Mouse (Mus musculus) Muller cell, postnatal 12 days (primary cell): ENCODE measurements around the gene Gm49325.

Source experiments
- DNase-seq: peaks from one replicate; pipeline ENCODE4 v3.0.0-alpha.2; 2015; ENCODE audit errors: inconsistent ontology term

Gene Gm49325

DNA sequence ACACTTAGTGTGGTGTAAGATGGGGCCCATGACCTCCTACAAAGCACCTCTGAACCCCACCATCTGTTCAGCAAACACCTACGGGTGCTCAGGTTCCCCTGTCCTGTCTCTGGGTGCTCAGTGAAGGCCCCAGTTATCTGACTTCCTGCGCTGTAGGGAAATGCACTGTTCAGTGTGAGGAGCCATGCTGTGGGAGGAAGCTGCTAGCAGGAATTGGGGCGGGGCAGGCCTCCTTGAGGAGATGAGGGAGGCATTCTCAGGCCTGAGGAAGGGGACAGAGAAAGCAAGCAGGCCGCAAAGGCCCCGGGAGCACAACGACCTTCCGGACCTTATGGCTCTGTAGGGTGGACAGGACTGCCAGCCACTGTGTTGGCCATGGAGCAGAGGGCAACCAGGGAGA is 16.9 kb upstream of the Gm49325 start:
- DNase-seq: no peak

DNA sequence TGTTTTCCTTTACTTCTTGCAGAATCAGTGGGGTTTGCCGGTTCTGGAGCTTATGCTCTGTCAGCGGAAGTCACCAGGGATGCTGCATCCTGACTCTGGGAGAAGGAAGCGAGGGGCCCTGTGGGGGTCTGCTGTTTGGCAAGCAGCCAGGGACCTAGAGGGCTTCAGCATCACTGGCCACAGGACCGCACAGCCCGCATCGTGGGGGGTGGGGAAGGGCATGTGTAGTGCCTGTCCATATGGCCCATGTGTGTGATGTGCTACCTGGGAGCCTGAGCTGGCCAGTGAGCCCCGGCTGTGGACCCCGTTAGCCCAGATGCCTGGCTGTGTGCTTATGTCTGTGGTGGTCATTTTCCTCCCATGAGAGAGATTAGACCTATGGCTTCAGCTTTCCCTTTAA is 16.2 kb upstream of the Gm49325 start:
- DNase-seq: no peak

DNA sequence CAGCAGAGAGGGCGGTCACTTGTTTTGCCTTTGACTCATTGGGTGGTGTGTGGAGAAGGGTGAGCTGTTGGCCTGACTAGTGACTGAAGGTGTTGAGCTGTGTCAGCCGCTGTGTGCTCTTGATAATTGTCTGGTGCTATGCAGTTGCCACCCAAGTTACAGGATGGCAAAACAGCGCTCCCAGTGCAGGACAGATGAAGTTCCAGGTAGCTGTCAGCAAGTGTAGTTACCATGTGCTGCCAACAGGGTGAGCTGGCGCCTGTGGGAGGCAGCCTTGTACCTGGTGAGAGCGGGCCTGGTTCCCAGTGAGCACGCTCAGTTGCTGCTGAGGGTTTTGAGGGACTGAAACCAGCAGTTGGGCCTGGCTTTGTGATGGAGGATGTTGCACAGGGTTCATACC is 15.2 kb upstream of the Gm49325 start:
- peak; percentile 32 for DNase-seq

DNA sequence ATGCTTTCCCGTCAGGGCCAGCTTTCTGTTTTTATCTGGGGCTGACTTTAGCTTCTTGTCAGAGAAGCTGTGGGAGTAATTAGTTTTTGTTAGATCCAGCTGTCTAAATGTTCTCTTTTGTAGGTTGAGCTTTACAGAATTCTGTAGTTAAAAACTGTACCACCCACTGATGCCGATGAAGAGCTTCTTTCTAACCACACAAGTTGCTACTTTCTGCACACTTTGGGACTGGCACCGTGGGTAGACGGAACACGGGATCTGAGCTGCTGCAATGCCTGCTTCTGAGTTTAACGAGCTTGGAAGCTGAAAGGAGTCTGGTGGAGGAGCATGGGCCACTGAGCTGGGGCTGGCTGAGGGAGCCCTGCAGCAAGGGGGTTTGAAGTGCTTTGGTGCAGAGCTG is 14.5 kb upstream of the Gm49325 start:
- DNase-seq: no peak

DNA sequence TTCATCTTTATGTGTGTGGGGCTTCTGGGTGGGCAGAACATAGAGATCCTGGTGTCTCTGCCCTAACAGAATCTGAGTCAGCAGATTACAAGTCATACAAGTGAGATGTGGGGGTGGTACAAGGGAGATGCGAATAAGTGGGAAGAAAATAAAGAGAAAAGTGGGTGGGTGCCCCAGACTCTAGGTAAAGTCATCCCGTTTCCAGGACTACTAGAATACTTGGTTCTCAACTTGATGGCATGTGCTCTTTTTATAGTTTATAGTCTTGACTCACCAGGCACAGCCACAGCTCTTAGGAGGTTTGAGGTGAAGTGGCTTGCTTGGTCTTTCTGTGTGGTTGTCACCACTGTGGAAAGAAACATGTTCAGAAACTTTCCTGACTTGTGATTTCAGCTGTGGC is 9.9 kb upstream of the Gm49325 start:
- DNase-seq: no peak

DNA sequence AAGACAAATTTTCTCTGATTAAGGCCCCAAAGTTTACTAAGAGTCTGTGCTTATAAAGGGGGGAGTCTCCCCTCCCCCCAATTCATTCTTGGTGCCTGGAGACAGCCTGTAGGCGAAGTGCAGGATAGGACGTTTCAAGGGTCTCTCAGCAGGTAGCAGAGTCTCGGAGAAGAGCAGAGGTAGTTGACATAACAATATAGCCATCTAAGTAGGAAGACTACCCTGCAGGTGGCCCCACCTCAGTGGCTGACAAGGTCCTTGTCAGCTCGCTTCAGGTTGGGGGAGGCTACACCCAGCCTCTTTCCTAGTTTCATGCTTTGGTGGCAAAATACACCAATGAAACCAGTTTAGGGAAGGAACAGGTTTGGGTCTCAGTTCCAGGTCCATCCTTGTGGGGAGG is 3.0 kb upstream of the Gm49325 start:
- no peak for DNase-seq

DNA sequence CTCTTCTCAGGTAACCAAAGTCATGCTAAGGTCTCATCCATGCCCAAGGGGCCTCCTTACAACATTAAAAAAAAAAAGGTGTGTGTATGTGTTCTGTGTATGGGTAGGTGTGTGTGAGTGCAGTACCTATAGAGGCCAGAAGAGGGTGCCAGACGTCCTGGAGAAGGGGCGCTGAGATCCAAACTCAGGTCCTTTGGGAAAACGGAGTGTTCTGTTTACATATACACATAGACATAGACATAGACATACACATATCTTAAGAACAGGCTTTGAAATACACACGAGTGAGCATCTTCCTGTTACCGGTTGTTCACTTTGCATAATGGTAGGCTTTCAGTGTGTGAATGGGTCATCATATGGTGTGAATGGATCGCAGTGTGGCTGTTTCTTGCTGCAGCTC is 1.9 kb upstream of the Gm49325 start:
- no peak for DNase-seq

DNA sequence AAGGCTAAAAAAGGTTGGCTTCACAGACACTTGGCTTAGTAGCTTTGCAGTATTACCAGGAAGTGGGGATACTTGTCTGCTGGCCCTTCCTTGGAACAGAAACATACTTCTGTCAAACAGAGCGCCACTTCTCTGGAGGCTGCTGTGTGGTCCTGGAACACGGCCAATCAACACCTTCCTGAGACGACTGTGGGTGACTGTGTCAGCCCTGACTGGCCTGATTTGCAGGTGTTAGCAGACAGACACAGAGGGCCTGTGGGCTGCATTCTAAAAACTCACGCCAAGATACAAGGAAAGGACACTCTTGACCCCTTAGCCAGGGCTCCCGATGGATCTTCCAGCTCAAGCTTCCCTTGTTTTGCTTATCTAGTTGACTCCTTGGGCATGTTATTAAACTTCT is 1.0 kb upstream of the Gm49325 start:
- no peak for DNase-seq

DNA sequence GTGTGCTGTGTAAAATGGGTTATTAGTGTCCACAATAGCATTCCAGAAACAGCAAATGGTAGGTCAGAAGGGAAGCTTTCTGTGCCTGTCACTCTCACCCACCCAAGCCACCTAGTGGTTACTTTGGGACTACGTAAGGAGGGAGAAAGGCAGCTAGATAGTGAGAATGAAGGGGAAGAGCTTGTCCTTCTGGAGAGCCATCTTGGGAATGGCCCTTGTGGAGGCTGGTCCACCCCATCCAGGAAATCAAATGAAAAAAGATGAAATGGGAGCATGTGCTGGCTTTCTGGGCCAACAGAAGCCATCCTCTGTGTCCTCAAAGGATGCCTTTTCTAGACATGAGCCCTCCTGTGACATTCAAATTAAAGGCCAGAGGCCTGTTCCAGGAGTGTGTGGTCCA is 629 bp upstream of the Gm49325 start:
- DNase-seq: peak; percentile 73

DNA sequence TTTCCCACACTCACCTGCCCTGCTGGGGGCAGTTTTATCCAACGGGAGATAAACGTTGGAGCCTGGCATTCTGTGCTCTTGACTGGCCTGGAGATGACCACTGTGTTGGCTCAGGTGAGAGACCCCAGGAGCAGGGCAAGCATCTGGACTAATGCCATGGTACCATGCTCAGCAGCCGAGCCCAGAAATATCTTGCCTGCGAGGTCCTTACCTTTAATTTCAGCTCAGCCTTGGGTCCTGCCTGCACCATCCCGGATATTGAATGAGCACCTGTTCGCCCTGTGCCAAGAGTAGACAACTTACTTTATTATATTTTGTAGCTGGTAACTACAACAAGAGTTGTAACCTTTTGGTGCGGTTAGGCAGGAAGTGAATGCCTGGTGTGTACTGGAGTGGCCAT is 858 bp downstream of the Gm49325 start:
- no peak for DNase-seq

DNA sequence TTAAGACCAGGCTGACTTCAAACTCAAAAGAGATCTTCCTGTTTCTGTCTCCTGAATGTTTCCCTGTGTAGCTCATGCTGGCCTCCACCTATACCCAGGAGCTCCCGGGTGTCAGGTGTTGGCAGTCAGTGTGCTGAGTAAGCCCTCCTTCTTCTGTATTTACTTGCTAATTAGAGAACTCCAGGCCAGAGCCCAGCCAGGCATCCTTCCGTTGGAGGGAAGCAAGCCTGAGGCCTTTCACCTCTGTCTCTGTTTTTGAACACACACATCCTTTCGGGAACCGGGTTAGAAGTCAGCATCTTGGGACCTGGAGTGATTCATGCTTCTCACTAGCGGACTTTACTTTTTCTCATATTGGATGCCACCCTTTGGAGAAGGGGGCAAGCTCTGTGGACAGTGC is 1.4 kb downstream of the Gm49325 start:
- DNase-seq: peak; percentile 9

DNA sequence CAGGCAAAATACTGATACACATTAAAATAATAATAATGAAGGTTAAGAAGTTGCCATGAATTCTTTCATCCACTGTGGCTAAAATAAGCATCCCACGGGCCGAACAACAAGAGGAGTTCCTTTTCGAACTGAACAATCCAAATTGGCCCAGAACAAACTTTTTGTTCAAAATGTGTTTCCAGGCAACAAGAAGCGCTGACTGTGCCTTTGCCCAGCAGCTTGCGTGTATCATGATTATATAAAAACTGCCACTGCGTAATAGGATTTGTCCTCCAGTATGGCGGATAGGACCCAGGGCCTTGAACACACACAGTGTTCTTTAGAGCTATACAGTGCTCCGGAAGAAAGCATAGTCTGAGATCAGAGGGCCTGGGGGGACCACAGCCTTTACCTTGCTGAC is 2.6 kb downstream of the Gm49325 start:
- no peak for DNase-seq

DNA sequence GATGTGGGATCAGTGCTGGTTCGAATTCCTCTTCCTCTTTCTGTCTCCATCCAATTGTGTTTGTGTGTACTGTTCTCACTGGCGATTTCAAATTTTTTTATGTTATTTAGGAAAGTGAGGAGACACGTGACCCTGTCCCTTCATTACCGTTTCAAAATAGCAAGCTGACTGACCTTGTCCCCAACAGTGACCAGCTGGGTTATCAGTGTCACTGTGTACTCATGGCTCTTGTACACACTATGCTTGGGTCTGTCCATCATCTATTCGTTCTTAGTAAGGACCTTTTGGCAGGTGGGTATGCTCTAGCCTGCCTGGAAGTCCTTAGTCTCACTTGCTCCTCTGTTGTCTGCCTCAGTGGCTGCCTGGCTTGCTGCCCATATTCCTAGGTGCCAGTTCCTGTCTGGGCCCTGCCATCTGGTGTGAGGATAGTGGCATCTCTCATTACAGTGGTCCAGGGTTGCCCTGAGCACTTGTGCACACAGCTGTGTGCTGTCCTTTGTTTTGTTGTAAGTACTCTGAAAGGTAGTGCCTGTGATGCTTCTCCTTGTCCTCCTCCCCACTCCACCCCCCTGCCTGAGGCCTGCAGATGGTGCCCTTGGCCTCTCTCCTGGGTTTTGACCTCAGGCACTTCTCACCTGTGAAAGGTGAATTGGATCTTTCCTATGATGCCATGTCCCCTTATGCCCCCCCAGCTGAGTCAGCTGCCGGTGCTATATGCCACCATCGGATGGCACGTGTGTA is 4.4 kb downstream of the Gm49325 start:
- DNase-seq: no peak

DNA sequence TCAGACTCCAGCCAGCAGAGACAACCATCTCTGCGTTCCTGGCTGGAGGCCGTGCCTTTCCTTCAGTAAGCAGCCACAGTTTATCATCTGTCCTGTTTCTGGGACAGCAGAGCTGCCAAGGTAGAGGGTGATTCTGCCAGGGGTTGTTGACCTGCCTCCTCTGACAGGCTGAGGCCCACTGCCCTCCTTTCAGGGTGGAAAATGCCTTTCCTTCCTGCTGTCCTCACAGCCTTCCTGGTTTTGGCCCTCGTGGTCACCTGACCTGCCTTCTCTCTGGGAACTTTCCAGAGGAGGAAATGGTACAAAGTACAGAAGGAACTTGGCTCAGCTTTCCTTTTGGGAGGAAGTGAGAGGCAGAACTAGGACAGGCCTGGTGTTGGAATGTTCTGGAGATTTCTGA is 7.4 kb downstream of the Gm49325 start:
- DNase-seq: peak; percentile 43

DNA sequence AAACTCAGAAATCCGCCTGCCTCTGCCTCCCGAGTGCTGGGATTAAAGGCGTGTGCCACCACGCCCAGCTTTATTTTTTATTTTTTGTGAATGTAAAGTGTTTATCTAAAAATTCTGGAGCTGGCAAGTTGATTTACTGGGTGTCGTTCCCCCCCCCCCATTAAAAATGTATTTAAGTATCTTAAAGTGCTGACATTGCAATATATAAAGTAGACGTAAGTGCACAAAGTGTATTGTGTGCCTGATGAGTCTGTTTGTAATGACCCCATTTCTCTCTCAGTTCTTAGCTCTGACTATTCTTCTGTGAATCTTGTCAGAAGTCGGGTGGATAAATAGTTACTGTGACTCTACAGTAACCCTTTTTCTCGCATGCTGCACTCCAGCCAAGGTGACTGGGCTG is 9.7 kb downstream of the Gm49325 start:
- no peak for DNase-seq

DNA sequence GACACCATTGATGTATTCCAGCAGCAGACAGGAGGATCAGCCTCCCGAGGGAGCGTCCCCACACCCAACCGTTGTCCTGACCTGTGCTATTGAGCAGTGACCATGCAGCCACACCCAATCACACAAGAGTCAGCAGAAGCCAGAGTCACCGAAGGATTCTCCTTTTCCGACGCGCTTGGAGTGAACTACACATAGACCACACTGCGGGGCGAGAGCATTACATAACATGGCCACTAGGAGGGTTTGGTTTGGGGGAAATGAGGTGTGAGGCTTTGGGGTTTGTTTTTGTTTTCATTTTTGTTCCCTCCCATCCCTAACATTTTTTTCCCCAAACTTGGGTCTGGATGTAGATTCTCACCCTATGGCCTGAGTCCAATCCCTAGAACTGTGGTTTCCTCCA is 10.2 kb downstream of the Gm49325 start:
- DNase-seq: no peak

DNA sequence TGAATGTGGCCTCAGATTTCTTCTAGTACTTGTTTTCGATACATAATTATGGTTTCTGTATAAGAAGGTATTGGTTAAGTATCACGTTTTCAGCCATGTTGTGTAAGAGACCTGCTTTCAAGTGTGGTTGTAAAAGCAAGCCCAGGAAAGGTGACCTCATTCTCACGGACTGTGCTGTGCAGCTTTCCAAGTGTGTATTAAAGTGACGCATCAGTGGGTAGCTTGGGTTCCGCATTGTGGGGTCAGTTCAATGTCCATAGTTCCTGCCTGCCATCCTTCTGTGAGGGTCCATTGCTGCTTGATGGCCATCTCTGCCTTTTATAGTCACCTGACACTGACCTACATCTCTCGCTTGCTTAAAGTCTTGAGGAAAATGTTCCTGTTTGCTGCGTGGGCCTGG is 10.9 kb downstream of the Gm49325 start:
- DNase-seq: no peak

DNA sequence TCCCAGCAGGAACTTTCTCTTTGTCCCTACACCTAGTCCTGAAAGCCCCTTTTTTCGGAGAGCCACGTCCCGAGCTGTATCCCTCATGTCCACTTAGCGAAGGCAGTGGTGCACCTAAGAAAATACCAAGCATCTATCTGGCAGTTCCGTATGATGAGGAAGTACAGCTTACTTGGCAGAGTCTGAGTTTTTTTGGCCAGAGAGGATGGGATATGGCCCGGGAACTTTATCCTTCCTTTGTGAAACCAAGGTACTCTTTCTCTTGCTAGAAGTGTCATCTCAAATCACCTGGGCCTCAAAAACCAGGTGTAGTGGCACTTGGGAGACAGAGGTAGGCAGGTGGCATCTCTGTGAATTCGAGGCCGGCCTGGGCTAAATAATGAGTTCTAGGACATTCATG is 15.5 kb downstream of the Gm49325 start:
- DNase-seq: no peak

DNA sequence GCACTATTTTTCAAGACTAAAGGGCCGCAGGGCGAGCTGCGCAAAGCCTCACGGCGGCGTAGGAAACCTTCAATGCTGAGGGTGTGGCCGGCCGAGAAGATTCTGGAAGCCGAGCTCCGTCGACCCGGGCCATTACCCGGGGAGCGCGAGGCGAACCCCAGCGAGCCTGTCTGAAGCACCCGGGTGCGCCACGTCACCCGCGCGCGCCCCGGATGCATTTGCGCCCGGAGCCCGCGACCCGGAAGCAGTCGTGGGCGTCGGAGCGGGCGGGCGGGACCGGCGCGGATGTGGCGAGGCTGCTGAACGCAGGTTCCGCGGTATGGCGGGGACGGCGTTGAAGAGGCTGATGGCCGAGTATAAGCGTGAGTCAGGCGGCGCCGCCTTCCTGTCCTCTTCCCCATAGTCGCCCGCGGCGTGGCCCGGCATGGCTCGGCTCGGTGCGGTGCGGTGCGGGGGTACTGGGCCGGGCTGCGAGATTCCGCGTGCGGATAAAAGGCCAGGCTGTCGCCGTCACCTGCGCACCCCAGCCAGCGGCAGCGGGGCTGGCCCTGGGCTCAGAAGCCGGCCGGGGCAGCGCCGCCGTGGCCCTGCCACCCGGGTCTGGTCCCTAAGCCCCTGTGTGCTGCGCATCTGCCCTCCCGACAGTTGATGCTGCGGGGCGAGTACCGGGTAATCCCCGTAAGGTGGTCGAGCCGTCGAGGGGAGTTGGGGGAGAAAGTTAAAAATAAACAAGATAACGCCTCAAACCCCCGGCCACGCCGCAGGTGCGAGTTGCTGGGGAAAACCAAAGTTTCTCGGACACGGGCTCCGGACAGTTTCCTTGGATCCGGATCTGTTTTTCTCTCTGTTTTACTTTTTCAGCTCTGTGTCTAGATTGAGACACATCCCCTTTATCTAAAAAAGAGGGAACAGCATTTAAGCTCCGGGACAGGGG is 16.3 kb downstream of the Gm49325 start, which contains the start of gene Ube2g2:
Gene Ube2g2 (plus strand): TSS at position 221 of the 934 bp plus-strand sequence.
- DNase-seq: peak; percentile 96

DNA sequence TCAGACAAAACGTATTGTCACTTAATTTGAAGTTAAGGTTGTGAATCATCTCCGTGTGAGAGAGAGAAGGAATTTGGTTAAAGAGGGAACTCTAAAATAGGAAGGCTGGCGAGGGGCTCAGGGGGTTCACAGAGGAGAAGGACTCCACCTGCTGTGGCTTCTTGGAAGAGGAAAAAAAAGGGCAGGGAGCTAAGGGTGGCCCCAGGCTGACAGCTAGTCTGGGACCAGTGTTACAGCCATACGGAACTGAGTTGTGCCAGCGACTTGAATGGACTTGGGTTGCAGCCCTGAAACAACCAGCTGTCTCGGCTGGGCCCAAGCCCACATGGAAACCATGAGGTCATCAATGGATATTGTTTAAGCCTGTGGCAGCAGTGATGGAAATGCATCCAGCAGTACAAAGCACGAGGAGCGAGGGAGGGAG is 17.1 kb downstream of the Gm49325 start:
- peak; percentile 89 for DNase-seq

DNA sequence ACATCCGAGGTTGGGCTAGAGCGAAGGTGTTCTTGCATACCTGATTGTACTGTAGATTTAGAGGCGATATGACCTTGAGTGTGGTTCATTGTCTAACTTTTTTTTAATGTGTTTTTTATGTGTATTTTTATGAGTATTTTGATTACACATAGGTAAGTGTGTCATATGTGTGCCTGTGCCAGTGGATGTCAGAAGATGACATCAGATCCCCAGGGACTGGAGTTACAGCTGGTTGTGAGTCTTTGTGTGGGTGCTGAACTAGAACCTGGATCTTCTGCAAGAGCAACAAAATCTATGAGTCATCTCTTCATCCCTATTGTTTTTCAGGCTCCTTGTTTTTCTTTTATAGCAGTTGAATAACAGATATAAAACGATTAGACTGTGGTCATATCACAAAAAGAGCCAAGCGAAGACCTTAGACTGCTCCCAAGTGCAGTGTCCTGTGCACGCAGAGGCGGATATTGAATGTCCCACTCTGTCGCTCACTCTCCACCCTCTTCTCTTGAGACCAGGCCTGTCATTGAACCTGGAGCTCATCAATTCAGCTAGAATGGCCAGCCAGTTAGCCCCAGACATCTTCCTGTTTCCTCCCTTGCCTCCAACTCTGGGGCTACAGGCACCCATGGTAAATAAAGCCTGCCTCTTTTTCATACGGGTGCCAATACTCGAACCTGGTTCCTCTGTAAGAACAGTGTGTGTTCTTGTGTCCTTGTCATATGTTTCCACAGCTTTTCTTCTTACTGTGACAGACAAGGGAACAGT is 17.8 kb downstream of the Gm49325 start:
- DNase-seq: peak; percentile 49

DNA sequence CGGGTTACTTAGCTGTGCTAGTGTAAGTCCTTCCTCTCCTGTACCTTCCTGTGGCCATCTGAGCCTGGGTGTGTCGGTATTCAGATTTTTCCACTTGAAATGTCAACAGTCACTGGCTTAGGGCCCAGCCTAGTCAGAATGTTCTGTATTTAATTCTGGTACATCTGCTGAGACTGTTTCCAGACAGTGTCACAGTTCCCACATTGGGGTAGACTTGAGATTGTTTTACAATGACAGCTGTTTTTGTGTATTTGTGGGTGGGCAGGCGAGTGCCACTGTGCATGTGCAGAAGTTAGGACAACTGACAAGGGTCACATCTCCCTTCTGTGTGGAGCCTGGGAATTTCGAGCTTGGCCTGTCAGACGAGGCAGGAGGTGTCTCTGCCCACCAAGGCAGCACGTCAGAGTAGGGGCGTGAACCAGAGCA is 18.6 kb downstream of the Gm49325 start:
- peak; percentile 68 for DNase-seq
